Mouse (Mus musculus) cerebellum, postnatal 10 days (tissue): ENCODE measurements at regions not wholly inside any gene's neighbourhood (a gene's known extent, or its start where the extent isn't known, plus 50 kb on each side); places are given as distances from the start of the nearest gene placed in this dataset.

Source experiments
- DNase-seq, 2 experiments: peaks; one replicate each; pipeline ENCODE4 v3.0.0; 2021; ENCODE audit warnings: mixed read lengths in 2 of 2

GRCm38 (mm10) chr6:25321446-25321845 lies 365.3 kb upstream of the Tmem229a start:
- no peak for DNase-seq

- DNase-seq, result no peak
These were observed 364.3 kb upstream of the Tmem229a start for GRCm38 (mm10) chr6:25320291-25320844.

DNA sequence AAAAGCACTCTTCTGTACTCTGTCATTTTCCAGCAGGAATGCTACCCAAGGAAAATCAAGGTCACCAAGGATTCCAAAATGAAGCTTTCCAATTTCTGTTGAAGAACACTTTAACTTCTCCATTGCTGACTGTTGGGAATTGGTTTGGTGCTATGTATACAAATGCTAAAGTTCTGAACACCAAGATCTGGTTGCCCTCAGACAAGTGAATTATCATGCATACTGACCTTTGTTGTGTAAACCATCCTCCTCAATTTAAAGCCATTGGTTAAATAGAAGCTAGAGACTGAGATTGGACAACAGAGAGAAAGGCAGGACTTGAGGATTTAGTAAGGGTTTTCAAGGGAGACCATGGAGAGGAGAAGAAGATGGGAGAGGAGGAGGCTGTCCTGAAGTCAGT lies 351.4 kb upstream of the Tmem229a start:
- DNase-seq, result no peak

- no peak for DNase-seq
These were observed 348.9 kb upstream of the Tmem229a start for GRCm38 (mm10) chr6:25304844-25305504.

- no peak for DNase-seq
These were observed 335.5 kb upstream of the Tmem229a start for GRCm38 (mm10) chr6:25291613-25292012.

DNA sequence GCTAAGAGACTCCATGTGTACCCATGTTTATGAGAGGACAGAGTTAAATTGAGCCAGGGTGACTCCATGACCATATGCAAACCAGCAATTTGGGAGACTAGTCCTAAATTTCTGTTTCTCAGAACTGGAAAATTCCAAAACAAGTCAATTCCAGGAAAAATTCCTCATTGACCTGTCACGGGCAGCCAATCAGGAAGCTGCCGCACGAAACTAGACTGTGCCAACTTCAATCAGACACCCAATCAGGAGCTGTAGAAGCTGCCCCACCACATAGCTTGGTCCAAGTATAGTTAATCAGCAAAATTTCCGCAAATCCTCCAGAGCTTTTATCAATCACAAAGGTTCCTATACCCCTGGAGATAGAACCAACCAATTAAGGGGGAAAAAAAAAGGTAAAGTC lies 331.5 kb upstream of the Tmem229a start:
- DNase-seq, result no peak

DNA sequence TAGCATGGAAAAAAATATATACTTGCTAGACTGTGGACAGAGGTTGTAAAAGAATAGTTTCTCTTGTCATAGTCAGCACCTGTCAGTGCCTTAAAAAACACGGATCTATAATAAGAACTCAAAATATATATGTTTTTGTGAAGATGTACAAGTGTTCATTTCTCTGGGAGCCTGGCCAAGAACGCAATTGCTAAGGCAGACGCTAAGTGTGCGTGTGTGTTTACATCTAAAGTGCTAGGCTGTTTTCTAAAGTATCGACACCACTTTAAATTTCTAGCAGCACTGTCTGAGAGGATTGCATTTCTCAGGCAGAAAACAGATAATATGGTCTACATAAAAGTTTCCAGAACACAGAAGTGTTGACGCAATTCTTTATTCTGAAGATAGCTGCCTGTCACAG lies 330.2 kb upstream of the Tmem229a start:
- no peak for DNase-seq

DNA sequence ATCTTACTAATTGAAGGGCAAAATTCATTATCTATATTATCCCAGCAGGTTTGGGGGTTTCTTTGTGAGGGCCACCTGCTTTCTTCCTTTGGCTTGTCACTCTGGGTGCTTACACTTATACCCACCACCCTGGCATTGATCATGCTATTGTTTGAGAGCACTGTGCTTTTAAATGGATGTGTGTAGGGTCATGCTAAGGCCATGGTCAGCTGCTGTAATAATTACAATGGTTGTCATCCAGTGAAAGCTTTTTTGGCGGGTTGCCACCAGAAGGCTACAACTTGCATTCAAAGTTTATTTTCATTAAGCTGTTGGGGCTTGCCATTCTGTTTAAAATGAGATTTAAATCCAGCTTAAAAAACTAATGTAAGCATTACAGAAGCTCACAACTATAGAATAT lies 322.4 kb upstream of the Tmem229a start:
- peak in 1 of 2 experiments; percentile 12 for DNase-seq

GRCm38 (mm10) chr6:25277703-25278447 lies 321.8 kb upstream of the Tmem229a start:
- DNase-seq, result no peak

GRCm38 (mm10) chr6:25276221-25276620 lies 320.1 kb upstream of the Tmem229a start:
- DNase-seq, result peak; percentile 44 to 60

- DNase-seq, result no peak
These were observed 304.5 kb upstream of the Tmem229a start for GRCm38 (mm10) chr6:25260559-25260958.

DNA sequence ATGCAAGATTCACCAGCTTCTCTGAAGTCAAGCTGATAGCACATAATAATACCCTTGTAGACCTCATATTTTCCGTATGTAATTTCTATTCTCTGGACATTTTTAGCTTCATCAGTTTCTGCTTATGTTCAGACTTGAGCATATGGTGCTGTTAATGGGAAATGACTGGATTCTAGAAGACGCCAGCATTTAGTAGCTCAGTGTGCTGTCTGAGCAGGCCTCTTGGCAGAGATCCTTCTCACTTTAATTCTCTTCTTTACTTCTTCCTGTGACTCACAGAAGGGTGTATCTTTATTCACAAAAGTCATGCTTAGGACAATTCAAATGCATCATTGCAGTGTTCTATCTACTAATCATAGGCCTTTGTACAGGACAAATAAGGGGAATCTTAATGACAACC lies 299.7 kb upstream of the Tmem229a start:
- peak; percentile 11 to 32 for DNase-seq

- no peak for DNase-seq
These were observed 280.9 kb upstream of the Tmem229a start for GRCm38 (mm10) chr6:25237021-25237420.

GRCm38 (mm10) chr6:25236616-25237015 lies 280.5 kb upstream of the Tmem229a start:
- no peak for DNase-seq
